Mouse (Mus musculus) left cerebral cortex, adult 9 months (tissue): ENCODE measurements around the gene Kif5c.

Source experiments
- DNase-seq, 2 experiments: peaks; one replicate each; pipeline ENCODE4 v3.0.0; 2022; ENCODE audit warnings: low spot score in 2 of 2

Gene Kif5c

GRCm38 (mm10) chr2:49671753-49672500 is 52.8 kb downstream of the Kif5c start:
- no peak for DNase-seq

- no peak for DNase-seq
Measured at GRCm38 (mm10) chr2:49672501-49672874, 53.4 kb downstream of the Kif5c start.

- DNase-seq: no peak
Measured at GRCm38 (mm10) chr2:49676020-49676419, 56.9 kb downstream of the Kif5c start.

GRCm38 (mm10) chr2:49678386-49678785 is 59.3 kb downstream of the Kif5c start:
- DNase-seq: no peak

GRCm38 (mm10) chr2:49679135-49679964 is 60.3 kb downstream of the Kif5c start:
- DNase-seq: no peak

GRCm38 (mm10) chr2:49682754-49683153 is 63.7 kb downstream of the Kif5c start:
- peak in 1 of 2 experiments; percentile 32 for DNase-seq

GRCm38 (mm10) chr2:49684808-49685207 is 65.7 kb downstream of the Kif5c start:
- DNase-seq: no peak

- no peak for DNase-seq
Measured at GRCm38 (mm10) chr2:49690421-49690826, 71.3 kb downstream of the Kif5c start.

GRCm38 (mm10) chr2:49691441-49691840 is 72.3 kb downstream of the Kif5c start:
- no peak for DNase-seq

GRCm38 (mm10) chr2:49694727-49695126 is 75.6 kb downstream of the Kif5c start:
- DNase-seq: no peak

- DNase-seq: peak in 1 of 2 experiments; percentile 64
Measured at GRCm38 (mm10) chr2:49695461-49695860, 76.4 kb downstream of the Kif5c start.

- no peak for DNase-seq
Measured at GRCm38 (mm10) chr2:49698851-49699250, 79.8 kb downstream of the Kif5c start.

- DNase-seq: no peak
Measured at GRCm38 (mm10) chr2:49700176-49700971, 81.3 kb downstream of the Kif5c start.

- DNase-seq: no peak
Measured at GRCm38 (mm10) chr2:49710223-49710622, 91.1 kb downstream of the Kif5c start.

- DNase-seq: peak in 1 of 2 experiments; percentile 43
Measured at GRCm38 (mm10) chr2:49711693-49712092, 92.6 kb downstream of the Kif5c start.

- DNase-seq: no peak
Measured at GRCm38 (mm10) chr2:49712336-49712887, 93.3 kb downstream of the Kif5c start.

- DNase-seq: no peak
Measured at GRCm38 (mm10) chr2:49716490-49716889, 97.4 kb downstream of the Kif5c start.

GRCm38 (mm10) chr2:49717437-49718116 is 98.5 kb downstream of the Kif5c start:
- no peak for DNase-seq

GRCm38 (mm10) chr2:49718492-49718891 is 99.4 kb downstream of the Kif5c start:
- no peak for DNase-seq

GRCm38 (mm10) chr2:49718935-49719850 is 100.1 kb downstream of the Kif5c start:
- DNase-seq: no peak
